Mouse (Mus musculus): ENCODE measurements around the gene C1qtnf9.

- TF ChIP-seq POLR2A (IDR thresholded peaks at IDR 0.05; ENCODE audit: borderline replicate concordance, low read depth, low read length) (no peak), CTCF (IDR thresholded peaks at IDR 0.05; ENCODE audit: low read depth, low read length) (no peak)
These were observed 15.3 kb downstream of the C1qtnf9 start for GRCm38 (mm10) chr14:60783196-60783595.

Data from bone marrow macrophage, adult 2 months (primary cell).